Mouse (Mus musculus): ENCODE data around the gene Zfp628.
"Not testable (repeated sequence)": the region's sequence is repeated elsewhere in the genome, so short reads cannot be mapped to it uniquely, and the experiment has no call there.

Zfp628 gene

GRCm38 (mm10) chr7:4915007-4915665 lies at the start of gene Zfp628:
TSS of gene Zfp628 (plus strand) at chr7:4915217.
- DNase-seq (ENCODE audit: low spot score in 2 of 2), result peak; percentile 91 to 93

GRCm38 (mm10) chr7:4865579-4866493 lies 49.2 kb upstream of the Zfp628 start:
- peak; percentile 96 to 97 for DNase-seq (ENCODE audit: low spot score in 2 of 2)

- no peak for DNase-seq (ENCODE audit: low spot score in 2 of 2)
These were observed 48.3 kb upstream of the Zfp628 start for GRCm38 (mm10) chr7:4866631-4867180.

GRCm38 (mm10) chr7:4870133-4870532 lies 44.9 kb upstream of the Zfp628 start, which contains the start of gene Isoc2b:
TSS of gene Isoc2b (minus strand) at chr7:4870258.
- DNase-seq (ENCODE audit: low spot score in 2 of 2), result no peak

- DNase-seq (ENCODE audit: low spot score in 2 of 2), result peak; percentile 82 to 91
These were observed 38.2 kb upstream of the Zfp628 start, which contains the start of gene Isoc2a for GRCm38 (mm10) chr7:4876753-4877221. TSS of gene Isoc2a (plus strand) at chr7:4877153.

- no peak for DNase-seq (ENCODE audit: low spot score in 2 of 2)
These were observed 37.8 kb upstream of the Zfp628 start for GRCm38 (mm10) chr7:4877226-4877625.

- DNase-seq (ENCODE audit: low spot score in 2 of 2), result no peak
These were observed 36.8 kb upstream of the Zfp628 start for GRCm38 (mm10) chr7:4878186-4878585.

- not testable (repeated sequence) for DNase-seq (ENCODE audit: low spot score in 2 of 2)
These were observed 36.0 kb upstream of the Zfp628 start for GRCm38 (mm10) chr7:4879036-4879435.

- DNase-seq (ENCODE audit: low spot score in 2 of 2), result no peak
These were observed 28.3 kb upstream of the Zfp628 start for GRCm38 (mm10) chr7:4886680-4887079.

- DNase-seq (ENCODE audit: low spot score in 2 of 2), result no peak
These were observed 19.8 kb upstream of the Zfp628 start for GRCm38 (mm10) chr7:4895186-4895585.

GRCm38 (mm10) chr7:4898851-4899648 lies 16.0 kb upstream of the Zfp628 start:
- peak in 1 of 2 experiments; percentile 33 for DNase-seq (ENCODE audit: low spot score in 2 of 2)

- peak in 1 of 2 experiments; percentile 55 for DNase-seq (ENCODE audit: low spot score in 2 of 2)
These were observed 15.1 kb upstream of the Zfp628 start for GRCm38 (mm10) chr7:4899649-4900522.

- DNase-seq (ENCODE audit: low spot score in 2 of 2), result no peak
These were observed 14.5 kb upstream of the Zfp628 start for GRCm38 (mm10) chr7:4900523-4900851.

GRCm38 (mm10) chr7:4901171-4901570 lies 13.8 kb upstream of the Zfp628 start:
- no peak for DNase-seq (ENCODE audit: low spot score in 2 of 2)

GRCm38 (mm10) chr7:4902404-4902803 lies 12.6 kb upstream of the Zfp628 start:
- no peak for DNase-seq (ENCODE audit: low spot score in 2 of 2)

- DNase-seq (ENCODE audit: low spot score in 2 of 2), result no peak
These were observed 8.5 kb upstream of the Zfp628 start, which contains the start of gene Gm36210 for GRCm38 (mm10) chr7:4906466-4906950. TSS of gene Gm36210 (minus strand) at chr7:4906516.

- DNase-seq (ENCODE audit: low spot score in 2 of 2), result peak in 1 of 2 experiments; percentile 43
These were observed 3.5 kb upstream of the Zfp628 start for GRCm38 (mm10) chr7:4911561-4911960.

GRCm38 (mm10) chr7:4912248-4912647 lies 2.8 kb upstream of the Zfp628 start:
- no peak for DNase-seq (ENCODE audit: low spot score in 2 of 2)

- DNase-seq (ENCODE audit: low spot score in 2 of 2), result no peak
These were observed 826 bp downstream of the Zfp628 start for GRCm38 (mm10) chr7:4915669-4916416.

All from urinary bladder, postnatal 36 days (tissue).